Mouse (Mus musculus) induced T-regulatory cell, adult 2 months (primary cell): Measurements from ENCODE around the gene Pacsin2.

Experiments used
- DNase-seq: peaks from one replicate; pipeline ENCODE4 v3.0.0-alpha.2; 2012; ENCODE audit warnings: low read depth

Pacsin2 gene

DNA sequence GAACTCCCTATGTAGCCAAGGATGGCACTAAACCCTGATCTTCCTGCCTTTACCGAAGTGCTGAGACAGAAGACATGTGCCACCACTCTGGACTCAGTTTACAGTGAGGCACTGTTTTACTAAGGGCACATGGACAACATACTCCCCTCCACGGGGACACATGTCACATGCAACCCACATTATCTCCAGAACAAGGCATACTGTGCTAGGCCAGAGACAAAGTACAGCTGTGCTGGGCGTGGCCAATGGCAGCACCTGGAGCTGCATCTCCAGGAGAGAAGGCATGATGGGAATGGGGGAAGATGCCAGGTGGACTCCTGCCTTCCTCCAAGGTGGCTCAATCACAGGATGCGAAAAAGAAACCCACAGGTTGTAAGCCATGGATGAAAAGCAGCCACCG, 135.5 kb downstream of the Pacsin2 start:
- no peak for DNase-seq
